Mouse (Mus musculus): ENCODE results near the gene Myo7a.
A peak's percentile ranks its signal among the peaks of the same experiment; 100 is the strongest.

Gene Myo7a

GRCm38 (mm10) chr7:98102488-98102887, 16.8 kb downstream of the Myo7a start:
- no peak for DNase-seq (ENCODE audit: low spot score)

- DNase-seq (ENCODE audit: low spot score), result no peak
These were observed 21.8 kb downstream of the Myo7a start for GRCm38 (mm10) chr7:98097557-98097956.

GRCm38 (mm10) chr7:98095852-98096251, 23.5 kb downstream of the Myo7a start:
- no peak for DNase-seq (ENCODE audit: low spot score)

- no peak for DNase-seq (ENCODE audit: low spot score)
These were observed 33.0 kb downstream of the Myo7a start for GRCm38 (mm10) chr7:98086346-98086745.

- no peak for DNase-seq (ENCODE audit: low spot score)
These were observed 34.0 kb downstream of the Myo7a start for GRCm38 (mm10) chr7:98085314-98085713.

- DNase-seq (ENCODE audit: low spot score), result no peak
These were observed 34.6 kb downstream of the Myo7a start for GRCm38 (mm10) chr7:98084541-98085293.

GRCm38 (mm10) chr7:98082376-98082775, 36.9 kb downstream of the Myo7a start:
- DNase-seq (ENCODE audit: low spot score), result no peak

GRCm38 (mm10) chr7:98077453-98077852, 41.9 kb downstream of the Myo7a start:
- no peak for DNase-seq (ENCODE audit: low spot score)

- peak; percentile 55 for DNase-seq (ENCODE audit: low spot score)
These were observed 47.7 kb downstream of the Myo7a start for GRCm38 (mm10) chr7:98071620-98072019.

- DNase-seq (ENCODE audit: low spot score), result no peak
These were observed 53.1 kb downstream of the Myo7a start for GRCm38 (mm10) chr7:98066229-98066628.

GRCm38 (mm10) chr7:98054942-98055341, 64.4 kb downstream of the Myo7a start:
- no peak for DNase-seq (ENCODE audit: low spot score)

GRCm38 (mm10) chr7:98054461-98054860, 64.9 kb downstream of the Myo7a start:
- DNase-seq (ENCODE audit: low spot score), result no peak

- peak; percentile 22 for DNase-seq (ENCODE audit: low spot score)
These were observed 67.3 kb downstream of the Myo7a start for GRCm38 (mm10) chr7:98051980-98052379.

GRCm38 (mm10) chr7:98048101-98048824, 71.1 kb downstream of the Myo7a start:
- no peak for DNase-seq (ENCODE audit: low spot score)

GRCm38 (mm10) chr7:98002617-98003016, 116.7 kb downstream of the Myo7a start:
- no peak for DNase-seq (ENCODE audit: low spot score)
